Mouse (Mus musculus): ENCODE measurements around the gene Cnnm4. TPM values are rescaled to one million over a fixed set of nuclear protein-coding genes. Genes with fewer than 3 reads are reported as not detected.
A peak's percentile ranks its signal among the peaks of the same experiment; 100 is the strongest.

Gene Cnnm4
- polyA plus RNA-seq, 1 experiment from 2014 or later: 40.2 TPM

DNA sequence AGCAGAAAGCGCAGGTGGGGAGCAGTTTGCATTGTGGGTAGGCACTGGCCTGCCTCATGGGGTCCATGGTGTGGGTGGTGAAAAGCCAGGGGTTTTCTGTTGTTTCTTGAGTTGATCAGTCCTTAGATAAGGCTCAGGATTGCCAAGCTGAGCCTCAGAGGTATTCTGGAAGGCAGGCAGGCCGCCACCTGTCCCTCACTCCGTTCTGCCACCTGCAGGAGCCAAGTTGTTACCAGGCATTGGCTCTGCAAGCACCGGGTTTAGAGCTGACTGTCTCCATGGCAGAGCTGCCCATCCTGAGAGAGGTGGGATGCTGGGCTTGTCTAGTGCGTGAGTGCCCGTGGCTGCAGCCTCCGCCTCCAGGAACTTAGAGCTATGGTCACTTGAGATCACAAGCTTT lies 50.8 kb downstream of the Cnnm4 start:
- peaks cover 23% of the 10 kb centered on the region for H3K36me3 ChIP-seq (ENCODE audit: control insufficient read depth, insufficient read depth, low read length)
- no peaks in the 10 kb centered on the region for H3K9me3 ChIP-seq (ENCODE audit: control insufficient read depth, low read length)
- no peak overlapping the region for H3K9ac ChIP-seq (ENCODE audit: low read depth, low read length)
- 93% methylated on average over 7 of the region's 7 CpGs for WGBS
- no peaks in the 10 kb centered on the region for H3K27me3 ChIP-seq (replicated peaks; ENCODE audit: control insufficient read depth, insufficient read depth, low read length)
- H3K4me1 ChIP-seq (ENCODE audit: control insufficient read depth, insufficient read depth, low read length): peaks cover 9% of the 10 kb centered on the region; the same call in 1 of the 2 replicates
- no peak overlapping the region for H3K4me3 ChIP-seq (ENCODE audit: low read length)
- no peak overlapping the region for H3K4me2 ChIP-seq (ENCODE audit: low read depth, low read length)
- no peak overlapping the region for H3K27ac ChIP-seq (ENCODE audit: low read length)
- ATAC-seq: no peak

GRCm38 (mm10) chr1:36523332-36524013 lies 52.1 kb downstream of the Cnnm4 start:
- Histone ChIP-seq H3K4me1 (ENCODE audit: control insufficient read depth, insufficient read depth, low read length) (0 out of 2 replicates have a peak, but pooled peaks cover 3% of the 10 kb centered on the region), H3K4me3 (ENCODE audit: low read length) (no peak overlapping the region), H3K36me3 (ENCODE audit: control insufficient read depth, insufficient read depth, low read length) (peaks cover 23% of the 10 kb centered on the region), H3K9ac (ENCODE audit: low read depth, low read length) (no peak overlapping the region), H3K9me3 (ENCODE audit: control insufficient read depth, low read length) (no peaks in the 10 kb centered on the region), H3K27me3 (replicated peaks; ENCODE audit: control insufficient read depth, insufficient read depth, low read length) (no peaks in the 10 kb centered on the region), H3K27ac (ENCODE audit: low read length) (0 out of 2 replicates have a peak overlapping the region, but pooled peaks have one; percentile 0), H3K4me2 (ENCODE audit: low read depth, low read length) (no peak overlapping the region)
- whole genome bisulfite sequencing: 54% methylated on average over 9 of the region's 9 CpGs
- ATAC-seq: peak; percentile 41; the same call in 1 of the 2 replicates

- Histone ChIP-seq H3K4me3 (ENCODE audit: low read length) (no peak overlapping the region), H3K27me3 (replicated peaks; ENCODE audit: control insufficient read depth, insufficient read depth, low read length) (no peaks in the 10 kb centered on the region), H3K4me2 (ENCODE audit: low read depth, low read length) (no peak overlapping the region), H3K4me1 (ENCODE audit: control insufficient read depth, insufficient read depth, low read length) (no peaks in the 10 kb centered on the region), H3K9ac (ENCODE audit: low read depth, low read length) (no peak overlapping the region), H3K27ac (ENCODE audit: low read length) (no peak overlapping the region), H3K9me3 (ENCODE audit: control insufficient read depth, low read length) (no peaks in the 10 kb centered on the region), H3K36me3 (ENCODE audit: control insufficient read depth, insufficient read depth, low read length) (peaks cover 23% of the 10 kb centered on the region)
- WGBS: 49% methylated on average over 5 of the region's 5 CpGs
- peak; percentile 43; the same call in 1 of the 2 replicates for ATAC-seq
Observed at GRCm38 (mm10) chr1:36524058-36524457, 52.6 kb downstream of the Cnnm4 start.

DNA sequence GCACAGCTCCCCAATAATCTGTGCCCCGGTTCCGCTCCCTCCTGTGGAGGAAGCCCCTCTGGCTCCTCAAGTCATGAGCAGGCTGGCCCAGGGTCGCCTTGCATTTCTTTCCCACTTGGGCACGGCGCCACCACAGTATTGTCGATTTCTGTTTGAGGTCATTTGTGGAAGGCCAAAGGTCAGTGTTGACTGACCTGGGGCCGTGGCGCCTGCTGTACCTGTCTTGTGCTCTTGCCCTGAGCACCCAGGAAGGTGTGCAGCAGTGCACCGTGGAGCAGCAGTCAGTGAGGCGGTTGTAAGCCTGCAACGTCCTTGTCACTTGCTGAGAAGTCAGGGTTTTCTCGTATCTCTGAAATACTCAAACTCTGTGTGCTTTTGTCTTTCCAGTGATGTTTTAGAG lies 54.4 kb downstream of the Cnnm4 start:
- H3K4me3 ChIP-seq (ENCODE audit: low read length): no peak overlapping the region
- no peaks in the 10 kb centered on the region for H3K27me3 ChIP-seq (replicated peaks; ENCODE audit: control insufficient read depth, insufficient read depth, low read length)
- H3K27ac ChIP-seq (ENCODE audit: low read length): no peak overlapping the region
- no peaks in the 10 kb centered on the region for H3K9me3 ChIP-seq (ENCODE audit: control insufficient read depth, low read length)
- no peaks in the 10 kb centered on the region for H3K4me1 ChIP-seq (ENCODE audit: control insufficient read depth, insufficient read depth, low read length)
- H3K9ac ChIP-seq (ENCODE audit: low read depth, low read length): no peak overlapping the region
- H3K4me2 ChIP-seq (ENCODE audit: low read depth, low read length): no peak overlapping the region
- WGBS: 86% methylated on average over 12 of the region's 12 CpGs
- H3K36me3 ChIP-seq (ENCODE audit: control insufficient read depth, insufficient read depth, low read length): peaks cover 12% of the 10 kb centered on the region
- ATAC-seq: no peak

GRCm38 (mm10) chr1:36526903-36527302 lies 55.5 kb downstream of the Cnnm4 start:
- Histone ChIP-seq H3K4me3 (ENCODE audit: low read length) (no peak overlapping the region), H3K9me3 (ENCODE audit: control insufficient read depth, low read length) (no peaks in the 10 kb centered on the region), H3K4me2 (ENCODE audit: low read depth, low read length) (no peak overlapping the region), H3K36me3 (ENCODE audit: control insufficient read depth, insufficient read depth, low read length) (peaks cover 8% of the 10 kb centered on the region), H3K4me1 (ENCODE audit: control insufficient read depth, insufficient read depth, low read length) (no peaks in the 10 kb centered on the region), H3K27ac (ENCODE audit: low read length) (no peak overlapping the region), H3K9ac (ENCODE audit: low read depth, low read length) (no peak overlapping the region), H3K27me3 (replicated peaks; ENCODE audit: control insufficient read depth, insufficient read depth, low read length) (no peaks in the 10 kb centered on the region)
- no peak for ATAC-seq
- 88% methylated on average over 10 of the region's 10 CpGs for WGBS

- WGBS: 19% methylated on average over 1 of the region's 1 CpGs
- no peak for ATAC-seq
Observed at GRCm38 (mm10) chr1:36528351-36528750, 56.9 kb downstream of the Cnnm4 start.

DNA sequence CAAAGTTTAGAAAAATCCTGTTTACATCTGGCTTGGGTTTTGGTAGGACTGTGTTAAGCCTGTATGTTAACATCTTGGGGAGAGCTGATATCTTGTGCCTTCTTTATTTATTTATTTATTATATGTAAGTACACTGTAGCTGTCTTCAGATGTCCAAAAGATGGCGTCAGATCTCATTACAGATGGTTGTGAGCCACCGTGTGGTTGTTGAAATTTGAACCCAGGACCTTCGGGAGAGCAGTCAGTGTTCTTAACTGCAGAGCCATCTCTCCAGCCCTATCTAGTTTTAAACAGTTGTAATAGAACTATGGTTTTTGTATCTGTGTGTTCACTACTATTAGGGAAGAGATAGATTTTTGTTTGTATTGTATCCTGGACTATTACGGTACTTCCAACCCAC lies 57.9 kb downstream of the Cnnm4 start:
- H3K36me3 ChIP-seq (ENCODE audit: control insufficient read depth, insufficient read depth, low read length): peaks cover 8% of the 10 kb centered on the region
- no peak overlapping the region for H3K27ac ChIP-seq (ENCODE audit: low read length)
- H3K4me3 ChIP-seq (ENCODE audit: low read length): no peak overlapping the region
- H3K9ac ChIP-seq (ENCODE audit: low read depth, low read length): no peak overlapping the region
- no peak overlapping the region for H3K4me2 ChIP-seq (ENCODE audit: low read depth, low read length)
- ATAC-seq: no peak
- 89% methylated on average over 4 of the region's 4 CpGs for WGBS
- no peaks in the 10 kb centered on the region for H3K4me1 ChIP-seq (ENCODE audit: control insufficient read depth, insufficient read depth, low read length)
- H3K9me3 ChIP-seq (ENCODE audit: control insufficient read depth, low read length): no peaks in the 10 kb centered on the region
- no peaks in the 10 kb centered on the region for H3K27me3 ChIP-seq (replicated peaks; ENCODE audit: control insufficient read depth, insufficient read depth, low read length)

More at GRCm38 (mm10) chr1:36528351-36528750, 56.9 kb downstream of the Cnnm4 start:
- Histone ChIP-seq H3K9me3 (ENCODE audit: control insufficient read depth, low read length) (no peaks in the 10 kb centered on the region), H3K27ac (ENCODE audit: low read length) (no peak overlapping the region), H3K9ac (ENCODE audit: low read depth, low read length) (no peak overlapping the region), H3K27me3 (replicated peaks; ENCODE audit: control insufficient read depth, insufficient read depth, low read length) (no peaks in the 10 kb centered on the region), H3K4me2 (ENCODE audit: low read depth, low read length) (no peak overlapping the region), H3K4me3 (ENCODE audit: low read length) (no peak overlapping the region), H3K4me1 (ENCODE audit: control insufficient read depth, insufficient read depth, low read length) (no peaks in the 10 kb centered on the region), H3K36me3 (ENCODE audit: control insufficient read depth, insufficient read depth, low read length) (peaks cover 8% of the 10 kb centered on the region)

- 94% methylated on average over 4 of the region's 4 CpGs for WGBS
- Histone ChIP-seq H3K9me3 (ENCODE audit: control insufficient read depth, low read length) (no peaks in the 10 kb centered on the region), H3K27ac (ENCODE audit: low read length) (no peak overlapping the region)
Observed at GRCm38 (mm10) chr1:36529875-36530274, 58.5 kb downstream of the Cnnm4 start.

DNA sequence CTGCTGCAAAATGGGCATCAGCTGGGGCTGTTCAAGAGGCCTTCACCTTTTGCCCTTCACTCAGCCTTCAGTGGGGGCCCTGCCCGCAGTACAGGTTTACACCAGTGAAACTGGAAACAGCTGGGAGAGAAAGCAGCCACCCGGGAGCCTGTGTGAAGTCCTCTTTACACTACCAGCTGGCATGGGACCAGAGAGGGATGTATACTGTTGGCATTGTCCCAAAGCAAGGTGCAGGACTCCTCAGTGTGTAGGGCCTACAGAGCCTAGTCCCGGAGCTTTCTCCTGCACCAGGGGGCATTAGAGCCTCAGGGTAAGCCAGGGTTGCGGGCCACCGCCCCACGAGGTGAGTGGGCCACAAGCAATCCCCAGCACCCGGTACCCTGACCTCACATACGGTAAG lies 59.1 kb downstream of the Cnnm4 start:
- no peak for ATAC-seq
- H3K36me3 ChIP-seq (ENCODE audit: control insufficient read depth, insufficient read depth, low read length): peaks cover 4% of the 10 kb centered on the region
- H3K4me1 ChIP-seq (ENCODE audit: control insufficient read depth, insufficient read depth, low read length): no peaks in the 10 kb centered on the region
- H3K9ac ChIP-seq (ENCODE audit: low read depth, low read length): no peak overlapping the region
- H3K9me3 ChIP-seq (ENCODE audit: control insufficient read depth, low read length): no peaks in the 10 kb centered on the region
- H3K4me2 ChIP-seq (ENCODE audit: low read depth, low read length): no peak overlapping the region
- WGBS: 77% methylated on average over 8 of the region's 8 CpGs
- no peak overlapping the region for H3K4me3 ChIP-seq (ENCODE audit: low read length)
- H3K27ac ChIP-seq (ENCODE audit: low read length): no peak overlapping the region
- H3K27me3 ChIP-seq (replicated peaks; ENCODE audit: control insufficient read depth, insufficient read depth, low read length): no peaks in the 10 kb centered on the region

More at GRCm38 (mm10) chr1:36529875-36530274, 58.5 kb downstream of the Cnnm4 start:
- no peak for ATAC-seq
- Histone ChIP-seq H3K36me3 (ENCODE audit: control insufficient read depth, insufficient read depth, low read length) (peaks cover 8% of the 10 kb centered on the region), H3K9ac (ENCODE audit: low read depth, low read length) (no peak overlapping the region), H3K27me3 (replicated peaks; ENCODE audit: control insufficient read depth, insufficient read depth, low read length) (no peaks in the 10 kb centered on the region), H3K4me1 (ENCODE audit: control insufficient read depth, insufficient read depth, low read length) (no peaks in the 10 kb centered on the region), H3K4me2 (ENCODE audit: low read depth, low read length) (no peak overlapping the region), H3K4me3 (ENCODE audit: low read length) (no peak overlapping the region)

GRCm38 (mm10) chr1:36530962-36531361 lies 59.5 kb downstream of the Cnnm4 start:
- 81% methylated on average over 7 of the region's 7 CpGs for WGBS

More at GRCm38 (mm10) chr1:36530962-36531361, 59.5 kb downstream of the Cnnm4 start:
- Histone ChIP-seq H3K9me3 (ENCODE audit: control insufficient read depth, low read length) (no peaks in the 10 kb centered on the region), H3K27me3 (replicated peaks; ENCODE audit: control insufficient read depth, insufficient read depth, low read length) (no peaks in the 10 kb centered on the region), H3K4me2 (ENCODE audit: low read depth, low read length) (no peak overlapping the region), H3K9ac (ENCODE audit: low read depth, low read length) (no peak overlapping the region), H3K4me3 (ENCODE audit: low read length) (no peak overlapping the region), H3K27ac (ENCODE audit: low read length) (no peak overlapping the region), H3K4me1 (ENCODE audit: control insufficient read depth, insufficient read depth, low read length) (no peaks in the 10 kb centered on the region), H3K36me3 (ENCODE audit: control insufficient read depth, insufficient read depth, low read length) (no peaks in the 10 kb centered on the region; the same call in 1 of the 2 replicates)
- no peak for ATAC-seq

Data from intestine, embryonic 16.5 days (tissue).